In genomic region chr2:18997387-18997971, GRCm38 (mm10) we compare ENCODE assay signal across 8 mouse cellular contexts. TPM values are rescaled to one million over a fixed set of nuclear protein-coding genes. Genes with fewer than 3 reads are reported as not detected.
DNase-seq lines count a peak whose midpoint lies in the region; ATAC-seq and TF ChIP-seq lines count a peak whose summit lies in the region.

No protein-coding gene starts in this region.

- no peaks in the 10 kb centered on the region for H3K9me3 ChIP-seq in E14TG2a.4 (ENCODE audit: low read length)
- H3K9me3 ChIP-seq in erythroblast, embryonic 14.5 days (ENCODE audit: control insufficient read depth, low read length) = no peaks in the 10 kb centered on the region
- no peaks in the 10 kb centered on the region for H3K9me3 ChIP-seq in heart, embryonic 16.5 days (replicated peaks; ENCODE audit: control insufficient read depth, low read length)

- H3K4me3 ChIP-seq in E14TG2a.4 (replicated peaks; ENCODE audit: low read length) = peak overlapping the region; percentile 91
- H3K4me3 ChIP-seq in erythroblast, embryonic 14.5 days (replicated peaks) = peak overlapping the region; percentile 79
- H3K4me3 ChIP-seq in heart, embryonic 16.5 days (ENCODE audit: low read length) = peak overlapping the region; percentile 94
- peak overlapping the region; percentile 85 for H3K4me3 ChIP-seq in layer of hippocampus, adult 2 months

- no peak for TF ChIP-seq CTCF in E14TG2a.4 (conservative IDR thresholded peaks at IDR 0.05; ENCODE audit: low read length)
- 0 out of 2 replicates have a peak, but pooled peaks have one; percentile 8 for TF ChIP-seq CTCF in layer of hippocampus, adult 2 months (conservative IDR thresholded peaks at IDR 0.05)

- H3K36me3 ChIP-seq in E14TG2a.4 (ENCODE audit: insufficient read depth, low read length) = no peaks in the 10 kb centered on the region
- peaks cover 2% of the 10 kb centered on the region; the same call in 1 of the 2 replicates for H3K36me3 ChIP-seq in erythroblast, embryonic 14.5 days (ENCODE audit: control insufficient read depth)
- no peaks in the 10 kb centered on the region for H3K36me3 ChIP-seq in heart, embryonic 16.5 days (ENCODE audit: control insufficient read depth, insufficient read depth)

- peak; percentile 21 for DNase-seq in adipocyte (ENCODE audit: low spot score)
- DNase-seq in layer of hippocampus, adult 2 months (ENCODE audit: low spot score in 2 of 2) = peak in 1 of 2 experiments; percentile 8
- DNase-seq in lung, postnatal 36 days = peak; percentile 40
- peak; percentile 48 for DNase-seq in ovary, postnatal 36 days (ENCODE audit: low spot score)
- DNase-seq in T-cell, adult 2 months (ENCODE audit: low spot score) = no peak

- WGBS in heart, embryonic 16.5 days = under 1% methylated on average over 46 of the region's 46 CpGs

- H3K4me2 ChIP-seq in heart, embryonic 16.5 days (ENCODE audit: low read depth, low read length) = peak overlapping the region; percentile 92

- H3K4me1 ChIP-seq in E14TG2a.4 (replicated peaks; ENCODE audit: low read depth, low read length) = peaks cover 23% of the 10 kb centered on the region
- H3K4me1 ChIP-seq in erythroblast, embryonic 14.5 days (ENCODE audit: control insufficient read depth) = peaks cover 65% of the 10 kb centered on the region
- peaks cover 19% of the 10 kb centered on the region for H3K4me1 ChIP-seq in heart, embryonic 16.5 days (ENCODE audit: control insufficient read depth, insufficient read depth, low read length)

- H3K27me3 ChIP-seq in E14TG2a.4 (ENCODE audit: insufficient read depth, low read length) = peaks cover 41% of the 10 kb centered on the region
- peaks cover 4% of the 10 kb centered on the region; the same call in 1 of the 2 replicates for H3K27me3 ChIP-seq in erythroblast, embryonic 14.5 days (ENCODE audit: control insufficient read depth)
- no peaks in the 10 kb centered on the region for H3K27me3 ChIP-seq in heart, embryonic 16.5 days (ENCODE audit: control insufficient read depth, insufficient read depth, low read length)

- ATAC-seq in heart, embryonic 16.5 days (replicated peaks; ENCODE audit: extremely low read depth, insufficient read depth, low FRiP score) = peak; percentile 46

- peak overlapping the region; percentile 88 for H3K9ac ChIP-seq in heart, embryonic 16.5 days (ENCODE audit: low read length)

- peak overlapping the region; percentile 79 for H3K27ac ChIP-seq in heart, embryonic 16.5 days (ENCODE audit: low read length)
- H3K27ac ChIP-seq in layer of hippocampus, adult 2 months = peak overlapping the region; percentile 97

RNA-seq across cellular contexts. Expression of gene Pip4k2a, which starts 0.4 kb away (rescaled TPM):
- 3.8 and 6.1 TPM in 2 replicates for polyA plus RNA-seq in erythroblast, embryonic 14.5 days (2012)
- 7.7 and 10.0 TPM in 2 replicates for polyA plus RNA-seq in heart, embryonic 16.5 days (2015; fragmentation: Nextera tagmentation; extraction: Ambion mirVana)
- 10 to 100 TPM; 51.5 to 56.6 TPM for total RNA-seq in layer of hippocampus, adult 2 months (2021)

RNA-seq across cellular contexts. Expression of gene 4930426L09Rik, which starts 0.7 kb away (rescaled TPM):
- polyA plus RNA-seq in erythroblast, embryonic 14.5 days (2012) = not detected in 2 replicates
- polyA plus RNA-seq in heart, embryonic 16.5 days (2015; fragmentation: Nextera tagmentation; extraction: Ambion mirVana) = 0.09 and 0.30 TPM in 2 replicates
- total RNA-seq in layer of hippocampus, adult 2 months (2021) = 1 to 10 TPM in 1 of 2 experiments, under 1 TPM in 1; 0.88 to 1.2 TPM
